Mouse (Mus musculus) liver, embryonic 14.5 days (tissue): ENCODE measurements around the gene Atg101.
A peak's percentile ranks its signal among the peaks of the same experiment; 100 is the strongest.

Experiments
- CTCF ChIP-seq: IDR thresholded peaks from 2 replicates; pipeline ENCODE4 v1.5.1; 2016; ENCODE audit warnings: antibody characterized with exemption, low read depth, control low read depth
- EP300 ChIP-seq: IDR thresholded peaks from 2 replicates; pipeline ENCODE4 v1.6.1; 2016; ENCODE audit warnings: antibody characterized with exemption, low read depth

DNA sequence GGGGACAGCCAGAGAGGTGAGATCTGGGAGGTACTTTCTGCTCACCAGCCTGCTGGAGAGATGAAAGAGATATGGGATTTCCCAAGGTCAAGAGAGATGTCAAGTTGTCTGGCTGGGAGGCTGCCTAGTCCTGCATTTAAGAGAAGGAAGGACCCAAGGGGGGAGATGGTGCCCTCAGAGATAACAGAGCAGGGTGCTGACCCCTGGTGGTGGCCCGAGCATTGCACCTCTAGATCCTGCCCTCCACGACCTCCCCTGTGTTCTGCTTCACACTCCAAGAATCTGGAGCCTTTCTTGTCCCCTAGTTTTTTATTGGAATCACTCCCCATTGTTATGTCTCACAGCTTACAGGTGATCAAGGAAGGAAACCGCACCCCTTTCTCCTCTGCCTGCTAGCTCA lies 47.2 kb upstream of the Atg101 start:
- no peak for TF ChIP-seq EP300
- TF ChIP-seq CTCF: peak; percentile 83
